Mouse (Mus musculus) right cerebral cortex, postnatal 10 days (tissue): Measurements from ENCODE around the gene Hal.
A peak's percentile ranks its signal among the peaks of the same experiment; 100 is the strongest.

Source experiments
- DNase-seq, 2 experiments: peaks; one replicate each; pipeline ENCODE4 v3.0.0; 2021; ENCODE audit warnings: low spot score in 2 of 2

Gene Hal

DNA sequence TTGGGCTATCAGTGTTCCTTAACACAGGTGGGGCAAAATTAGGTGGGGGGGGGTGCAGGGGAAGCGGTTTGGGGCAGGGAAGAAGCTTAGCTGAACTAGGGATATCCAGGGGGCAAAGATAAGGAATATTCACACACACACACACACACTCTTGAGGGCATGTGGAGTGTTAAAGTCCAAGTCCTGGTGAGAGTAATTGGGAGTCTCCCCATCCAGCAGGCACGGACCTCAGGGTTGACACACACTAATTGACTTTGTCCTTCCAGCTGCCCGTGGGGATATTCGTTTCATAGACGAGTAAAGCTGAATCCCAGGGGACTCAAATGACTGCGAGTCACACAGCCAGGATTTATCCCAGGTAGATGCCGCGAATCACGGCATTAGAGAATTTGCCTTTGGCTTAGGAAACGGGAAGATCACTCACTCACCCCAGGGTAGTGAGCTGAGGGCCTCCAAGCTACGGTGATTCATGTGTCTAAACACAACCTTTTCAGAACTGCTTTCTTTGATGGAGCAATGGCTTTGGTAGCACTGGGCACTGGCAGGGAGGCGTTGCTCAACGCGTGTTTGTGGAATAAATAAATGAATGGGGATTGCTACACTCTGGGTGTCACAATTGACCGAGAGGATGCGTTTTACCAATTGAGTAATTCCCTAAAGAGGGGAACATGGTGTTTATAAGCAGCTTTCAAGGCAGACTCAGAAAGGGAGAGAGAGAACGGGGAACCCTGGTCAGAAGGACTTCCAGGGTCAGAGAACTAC lies at the start of gene Hal:
Gene Hal (plus strand): TSS at position 703 of the 762 bp plus-strand sequence.
- no peak for DNase-seq

DNA sequence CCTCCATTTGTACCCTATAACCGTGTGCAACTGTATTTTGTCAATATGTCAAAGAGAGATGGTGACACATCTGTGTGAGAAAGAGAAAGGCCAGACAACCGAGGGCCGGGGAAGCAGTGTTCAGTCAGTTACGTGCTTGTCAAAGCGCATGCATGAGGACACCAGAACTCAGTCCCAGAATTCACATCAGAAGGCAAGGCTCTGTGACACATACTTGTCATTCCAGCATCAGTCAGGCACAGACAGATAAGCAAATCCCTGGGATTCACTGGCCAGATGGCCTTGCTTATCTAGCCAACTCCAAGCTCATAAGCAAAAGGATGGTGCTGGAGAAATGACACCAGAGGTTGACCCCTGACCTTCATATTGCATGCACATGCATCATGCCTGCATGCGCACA lies 47.1 kb upstream of the Hal start:
- no peak for DNase-seq

DNA sequence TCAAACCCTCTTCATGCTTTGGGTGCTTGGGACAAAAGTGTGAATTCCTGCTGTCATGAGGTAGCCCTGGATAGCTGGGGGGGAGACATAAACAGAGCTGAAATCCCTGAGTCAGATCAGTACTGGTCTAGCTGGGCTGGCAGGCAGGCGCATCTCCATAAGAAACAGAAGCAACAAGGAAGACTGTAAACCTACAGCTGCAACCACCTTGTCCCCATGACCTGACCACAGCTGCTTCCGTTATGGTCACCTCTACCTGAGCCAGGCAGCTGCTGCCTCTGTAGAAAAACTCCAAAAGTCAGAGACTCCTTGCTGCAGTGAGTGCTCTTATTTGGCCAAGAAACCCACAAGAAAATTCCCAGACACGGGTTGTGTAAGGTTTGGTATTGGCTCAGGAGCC lies 46.4 kb upstream of the Hal start:
- DNase-seq: no peak

DNA sequence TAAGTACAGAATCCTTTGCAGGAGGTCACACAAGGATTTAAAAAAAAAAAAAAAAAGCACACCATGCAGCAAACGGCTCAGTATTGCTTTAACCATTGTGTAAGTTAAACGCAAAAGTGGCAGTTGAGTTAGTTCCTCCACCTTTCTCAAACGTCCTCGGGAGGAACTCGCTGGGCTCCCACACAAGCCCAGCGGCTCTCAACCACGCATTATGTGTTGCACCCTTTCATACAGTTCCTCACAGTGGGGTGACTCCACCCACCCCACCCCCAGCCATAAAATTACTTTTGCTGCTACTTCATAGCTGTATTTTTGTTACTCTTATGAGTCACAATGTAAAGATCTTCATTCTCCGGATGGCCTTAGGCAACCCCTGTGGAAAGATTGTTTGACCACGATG lies 44.2 kb upstream of the Hal start:
- no peak for DNase-seq

DNA sequence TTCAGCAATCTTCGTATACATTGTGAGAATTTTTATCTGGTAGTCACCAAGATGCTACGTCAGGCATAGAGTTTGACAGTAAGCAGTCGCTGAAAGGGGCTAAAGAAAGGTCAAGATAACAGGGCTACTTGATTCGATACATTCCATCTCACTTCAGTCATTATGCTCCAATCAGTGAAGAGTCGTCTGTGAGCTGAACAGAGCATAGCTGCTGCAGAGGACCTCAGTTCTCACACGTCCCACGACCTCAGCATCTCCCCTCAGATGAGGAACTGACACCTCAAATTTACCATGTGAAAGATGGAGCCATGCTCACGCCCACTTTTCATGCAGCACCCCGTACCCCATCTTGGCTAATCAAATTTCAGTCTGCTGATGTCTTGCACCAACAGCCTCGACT lies 41.2 kb upstream of the Hal start:
- no peak for DNase-seq

DNA sequence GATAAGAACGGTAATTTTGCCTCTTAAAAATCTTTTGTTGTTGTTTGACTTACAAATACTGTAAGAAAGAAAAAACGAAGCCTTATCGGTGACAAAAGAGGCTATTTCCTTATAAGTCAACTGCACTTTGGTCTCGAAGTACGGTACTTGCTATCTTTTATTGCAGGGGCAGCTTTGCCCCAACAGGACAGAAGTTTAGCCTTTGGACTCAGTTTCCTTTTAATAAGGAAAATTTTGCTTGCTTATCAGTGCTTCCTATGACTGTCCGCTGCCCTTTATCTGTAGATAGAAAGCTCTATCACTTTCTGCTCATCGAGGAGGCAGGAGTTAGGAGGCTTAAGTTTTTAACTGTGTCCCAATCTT lies 33.9 kb upstream of the Hal start:
- DNase-seq: no peak

DNA sequence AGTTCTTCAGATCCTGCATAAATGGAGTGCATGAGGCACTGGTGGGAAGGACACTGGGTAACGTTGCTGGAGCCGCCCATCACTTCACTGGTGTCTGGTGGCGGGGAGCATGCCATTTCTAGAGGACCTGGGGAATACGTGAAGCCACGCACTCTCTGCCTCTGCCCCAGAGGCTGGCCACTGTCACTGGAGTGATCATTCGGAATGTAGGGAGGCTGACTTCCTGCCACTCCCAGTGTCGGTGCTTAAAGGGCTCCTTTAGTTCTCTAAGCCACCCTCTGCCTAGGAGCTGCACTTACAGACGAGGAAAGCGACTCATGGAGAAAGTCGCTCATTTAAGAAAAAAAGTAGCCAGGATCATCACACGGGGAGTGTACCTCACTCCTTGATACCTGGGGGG lies 28.5 kb upstream of the Hal start:
- DNase-seq: no peak

DNA sequence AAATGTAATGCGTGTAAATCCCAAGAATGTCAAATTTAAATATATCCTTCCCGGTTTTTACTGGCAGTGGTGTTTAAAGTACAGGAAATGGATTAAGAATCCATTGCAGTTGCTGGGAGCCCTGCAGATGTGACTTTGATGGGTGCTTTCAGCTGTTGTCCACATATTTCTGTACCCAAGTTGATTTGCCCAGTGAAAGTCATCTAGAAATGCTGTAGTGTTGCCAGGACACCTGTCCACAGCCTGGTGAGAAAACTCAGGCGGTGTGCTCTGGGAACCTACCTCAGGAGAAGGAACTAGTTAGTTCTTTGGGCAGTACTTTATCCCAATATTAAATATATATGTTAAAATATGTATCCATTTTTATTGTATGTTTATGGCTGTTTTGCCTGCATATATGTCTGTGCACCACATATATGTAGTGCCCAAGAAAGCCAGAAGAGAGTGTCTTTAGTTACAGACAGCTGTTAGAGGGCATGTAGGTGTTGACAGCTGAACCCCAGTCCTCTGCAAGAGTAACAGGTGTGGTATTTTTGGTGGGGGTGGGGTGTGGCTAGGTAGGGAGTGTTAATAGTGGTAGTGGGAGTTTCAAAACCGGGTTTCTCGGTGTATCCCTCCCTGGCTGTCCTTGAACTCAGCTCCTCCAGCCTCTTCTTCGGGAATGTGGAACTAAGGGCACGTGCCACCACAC lies 25.7 kb upstream of the Hal start:
- no peak for DNase-seq

DNA sequence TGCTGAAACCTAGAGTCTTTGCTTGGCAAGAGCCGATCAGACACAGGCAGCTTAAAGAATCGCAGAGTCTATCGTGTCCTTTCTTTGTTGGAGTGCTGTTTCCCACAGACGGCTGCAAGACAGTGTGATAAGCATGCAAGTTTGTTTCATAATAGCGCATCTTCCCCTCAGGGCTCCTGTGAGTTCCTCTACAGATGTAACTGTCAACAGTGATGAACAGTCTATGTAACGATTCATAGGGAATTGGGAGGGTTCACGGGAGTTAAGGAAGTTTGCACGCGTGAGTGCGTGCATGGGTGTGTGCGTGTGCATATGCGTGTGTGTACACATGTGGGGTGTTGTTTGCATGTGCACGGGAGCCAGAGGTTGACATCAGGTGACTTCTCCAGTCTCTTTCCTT lies 25.0 kb upstream of the Hal start:
- no peak for DNase-seq

DNA sequence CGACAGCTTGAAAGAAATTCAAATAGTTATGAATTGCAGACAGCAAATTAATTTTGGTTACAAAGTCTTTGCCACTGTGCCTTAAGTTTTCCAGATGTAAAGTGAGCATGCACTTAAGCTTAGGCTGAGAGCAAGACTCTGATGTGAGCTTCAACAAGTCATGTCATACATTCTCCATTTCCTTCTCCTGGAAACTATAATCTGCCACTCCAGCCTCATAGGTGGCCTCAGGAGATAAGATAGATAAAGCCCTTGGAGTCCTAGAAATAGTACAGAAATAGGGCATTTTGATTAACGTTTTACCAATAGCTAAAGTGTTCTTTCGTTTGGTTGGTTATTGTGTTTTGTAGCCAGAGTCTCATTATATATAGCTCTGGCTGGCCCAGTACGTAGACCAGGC lies 21.3 kb upstream of the Hal start:
- DNase-seq: no peak

DNA sequence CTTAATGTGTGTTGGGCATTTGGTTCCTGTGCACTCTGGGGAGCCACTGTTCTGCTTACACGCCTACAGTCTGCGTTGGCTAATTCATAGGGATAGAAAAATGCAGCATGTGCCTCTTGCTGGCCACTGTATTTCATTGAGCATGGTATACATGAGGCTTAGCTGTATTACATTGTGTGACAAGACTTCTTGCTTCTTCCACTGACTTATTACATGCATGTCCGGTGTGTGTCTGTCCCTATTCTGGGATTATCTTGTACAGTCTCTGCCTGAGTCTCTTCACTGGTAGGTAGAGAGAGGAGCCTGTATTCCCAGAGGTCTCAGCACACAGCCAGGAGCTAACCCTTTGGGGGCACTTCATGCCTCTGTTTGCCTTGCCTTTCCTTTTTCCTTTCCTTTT lies 20.8 kb upstream of the Hal start:
- no peak for DNase-seq

DNA sequence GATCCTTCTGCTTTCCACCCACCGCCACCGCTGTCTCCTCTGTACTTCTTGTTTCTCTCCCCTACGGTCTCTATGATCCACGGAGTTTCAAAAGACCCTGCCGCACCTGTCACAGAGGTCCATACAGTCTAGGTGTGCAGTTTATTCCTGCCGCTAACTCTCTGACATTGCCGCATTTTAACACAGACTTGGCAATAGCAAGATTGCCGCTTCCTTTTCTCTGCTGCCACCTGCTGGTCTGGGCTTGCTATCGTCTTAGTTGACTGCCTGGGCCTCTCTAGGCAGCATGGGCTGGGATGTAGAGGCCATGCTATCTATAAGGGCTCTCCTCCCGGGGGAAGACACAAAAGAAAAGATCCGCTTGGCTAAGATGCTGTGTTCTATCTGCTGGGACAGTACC lies 17.2 kb upstream of the Hal start:
- peak; percentile 80 to 93 for DNase-seq

DNA sequence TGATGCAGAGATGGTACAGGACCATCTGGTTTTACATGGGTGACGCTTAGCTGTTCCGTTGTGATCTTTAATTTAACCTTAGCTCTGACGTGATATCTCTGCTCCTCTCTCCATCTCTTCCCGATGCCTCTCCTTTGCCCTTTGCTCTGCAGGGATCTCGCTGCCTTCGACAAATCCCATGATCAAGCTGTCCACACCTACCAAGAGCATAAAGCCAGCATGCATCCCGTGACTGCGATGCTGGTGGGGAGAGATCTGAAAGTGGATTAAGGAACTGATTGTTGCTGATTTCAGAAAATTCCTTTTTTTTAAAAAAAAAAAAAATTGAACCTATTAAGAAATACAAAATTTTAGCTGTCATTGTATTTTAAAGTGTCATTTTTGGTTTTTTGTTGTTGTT lies 4.1 kb upstream of the Hal start:
- no peak for DNase-seq

DNA sequence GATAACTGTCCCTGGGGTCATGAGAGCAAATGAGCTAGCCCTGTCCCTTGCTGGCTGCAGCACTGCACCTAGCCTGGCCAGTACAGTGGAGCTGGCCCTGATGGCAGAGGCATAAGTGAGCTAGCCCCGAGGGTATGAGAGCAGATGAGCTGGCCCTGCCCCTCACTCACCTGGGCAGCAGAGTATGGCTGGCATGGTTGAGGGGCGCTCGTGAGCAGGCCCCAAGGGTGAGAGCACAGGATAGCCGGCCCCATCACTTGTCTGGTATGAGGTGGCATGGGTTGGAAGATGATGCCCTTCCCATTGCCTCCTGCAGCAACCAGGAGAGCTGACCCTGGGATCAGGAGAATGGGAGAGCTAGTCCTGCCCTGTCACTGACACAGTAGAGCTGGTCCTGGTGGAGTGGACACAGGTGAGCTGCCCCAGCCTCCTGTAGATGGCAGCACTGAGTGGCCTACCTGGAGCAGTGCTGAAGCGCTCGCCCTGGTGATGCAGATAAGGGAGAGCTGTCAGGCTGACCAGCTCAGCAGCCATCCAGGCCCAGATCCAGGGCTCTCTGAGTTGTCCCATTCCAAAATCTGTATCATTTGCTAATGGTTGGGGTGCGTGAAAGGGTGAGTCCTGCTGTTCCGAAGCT lies 3.4 kb upstream of the Hal start:
- no peak for DNase-seq

DNA sequence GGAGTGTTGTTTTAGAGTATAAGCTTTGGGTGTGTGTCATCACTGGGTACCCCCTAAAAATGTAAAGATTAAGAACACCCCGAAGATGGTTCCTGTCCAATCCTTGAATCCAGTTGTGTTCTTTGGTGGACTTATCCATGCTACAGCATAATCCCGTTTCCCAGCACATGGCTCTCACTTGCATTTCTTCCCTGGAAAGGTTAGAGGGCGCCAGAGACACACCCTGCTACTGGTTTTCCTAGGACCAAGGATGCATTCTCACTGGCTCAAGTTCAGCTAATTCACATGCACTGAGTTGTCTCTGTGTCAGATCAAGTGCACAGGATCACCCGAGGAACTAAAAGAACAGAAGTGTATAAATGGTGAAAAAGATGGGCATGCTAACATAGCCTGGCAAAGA lies 1.9 kb upstream of the Hal start:
- DNase-seq: peak; percentile 46 to 56

DNA sequence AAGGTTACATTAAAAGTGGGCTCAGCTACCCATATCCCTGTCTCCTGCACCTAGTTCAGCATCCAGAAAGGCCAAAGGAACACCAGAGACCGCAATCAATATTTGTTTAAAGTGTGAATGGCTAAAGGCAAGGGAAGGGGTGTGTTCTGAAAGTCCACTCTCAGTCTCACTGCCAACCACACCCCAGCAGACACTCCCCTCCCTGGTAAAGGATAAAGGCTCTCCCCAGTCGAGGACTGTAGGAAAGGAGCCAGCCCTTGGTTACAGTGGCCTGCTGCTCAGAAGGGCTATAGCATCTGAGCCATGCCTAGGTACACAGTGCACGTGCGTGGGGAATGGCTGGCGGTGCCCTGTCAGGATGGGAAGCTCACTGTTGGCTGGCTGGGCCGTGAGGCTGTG lies 259 bp downstream of the Hal start:
- DNase-seq: no peak

DNA sequence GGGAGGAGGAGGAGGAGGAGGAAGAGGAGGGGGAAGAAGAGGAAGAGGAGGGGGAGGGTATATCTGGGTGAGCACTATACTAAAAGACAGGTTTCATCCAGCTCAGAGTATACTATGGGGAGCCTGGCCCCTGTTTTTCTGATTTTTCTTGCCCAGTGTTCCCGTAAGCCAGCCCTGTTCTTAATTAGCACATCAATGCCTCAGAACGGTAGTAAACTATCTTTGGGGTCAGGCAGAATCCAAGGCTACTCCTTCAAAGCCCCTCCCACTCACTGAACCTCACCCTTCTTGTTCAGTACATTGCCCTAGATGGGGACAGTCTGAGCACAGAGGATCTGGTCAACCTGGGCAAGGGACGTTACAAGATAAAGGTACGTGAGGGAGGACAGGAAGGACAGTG lies 1.9 kb downstream of the Hal start:
- DNase-seq: no peak

DNA sequence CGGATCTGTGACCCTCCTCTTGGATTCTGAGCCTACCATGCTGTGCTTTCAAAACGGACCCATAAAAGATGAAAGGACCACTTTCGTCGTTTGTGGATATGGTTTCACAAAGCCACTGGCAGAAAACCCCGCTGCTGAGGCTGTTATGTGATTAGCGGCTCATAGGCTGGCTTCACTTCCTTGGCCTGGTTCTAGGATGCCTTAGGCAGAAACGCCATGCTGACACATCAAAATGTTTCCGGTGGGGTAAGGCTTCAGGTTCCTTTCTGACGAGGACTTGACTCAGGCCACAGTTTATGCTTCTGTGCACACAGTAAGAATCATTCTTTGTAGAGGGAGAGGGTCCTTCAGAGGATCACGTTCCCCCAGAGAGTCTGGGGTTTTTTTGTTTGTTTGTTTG lies 12.3 kb downstream of the Hal start:
- DNase-seq: no peak

DNA sequence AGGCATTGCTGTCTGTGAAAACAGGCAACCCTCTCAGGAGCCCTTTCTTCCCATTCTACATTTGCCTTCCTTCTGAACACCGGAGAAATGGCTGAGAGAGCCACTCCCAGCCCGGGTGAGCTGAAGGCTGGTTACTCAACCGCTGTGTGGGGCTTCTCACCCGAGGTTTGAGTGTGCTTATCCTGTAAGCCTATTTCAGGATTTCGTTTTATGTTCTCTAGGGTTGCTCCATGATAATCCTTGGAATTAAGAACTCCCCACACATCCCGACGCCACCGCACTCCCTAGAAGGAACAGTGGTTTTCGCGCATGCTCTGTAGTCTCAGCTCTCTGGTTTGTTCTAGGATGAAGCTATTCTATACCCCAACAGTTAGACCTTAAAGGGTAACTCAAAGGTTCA lies 12.8 kb downstream of the Hal start:
- no peak for DNase-seq

DNA sequence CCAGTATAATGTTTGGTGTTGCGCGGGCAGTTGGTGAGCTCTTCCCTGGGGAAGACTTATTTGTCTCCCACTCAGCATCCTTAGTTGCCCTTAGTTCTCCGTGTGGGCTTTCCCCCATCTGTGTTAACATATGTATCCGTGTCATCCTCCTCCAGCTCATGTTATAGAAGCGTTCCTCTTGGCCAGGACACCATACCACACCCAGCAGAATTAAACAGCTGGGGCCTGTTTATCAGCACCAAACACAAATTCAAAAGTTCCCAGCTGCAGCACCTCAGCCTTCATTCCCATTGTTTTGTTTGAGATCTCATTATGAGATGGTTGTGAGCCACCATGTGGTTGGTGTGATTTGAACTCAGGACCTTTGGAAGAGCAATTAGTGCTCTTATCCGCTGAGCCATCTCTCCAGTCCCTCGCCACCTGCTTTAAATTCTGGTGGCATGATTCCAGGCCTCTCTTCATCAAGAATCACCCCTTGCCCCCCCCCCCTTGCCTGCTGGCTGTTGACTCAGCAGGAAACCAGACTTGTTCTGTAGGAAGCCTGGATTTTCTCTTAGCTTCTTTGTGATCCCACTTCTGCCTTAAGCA lies 19.9 kb downstream of the Hal start:
- no peak for DNase-seq

DNA sequence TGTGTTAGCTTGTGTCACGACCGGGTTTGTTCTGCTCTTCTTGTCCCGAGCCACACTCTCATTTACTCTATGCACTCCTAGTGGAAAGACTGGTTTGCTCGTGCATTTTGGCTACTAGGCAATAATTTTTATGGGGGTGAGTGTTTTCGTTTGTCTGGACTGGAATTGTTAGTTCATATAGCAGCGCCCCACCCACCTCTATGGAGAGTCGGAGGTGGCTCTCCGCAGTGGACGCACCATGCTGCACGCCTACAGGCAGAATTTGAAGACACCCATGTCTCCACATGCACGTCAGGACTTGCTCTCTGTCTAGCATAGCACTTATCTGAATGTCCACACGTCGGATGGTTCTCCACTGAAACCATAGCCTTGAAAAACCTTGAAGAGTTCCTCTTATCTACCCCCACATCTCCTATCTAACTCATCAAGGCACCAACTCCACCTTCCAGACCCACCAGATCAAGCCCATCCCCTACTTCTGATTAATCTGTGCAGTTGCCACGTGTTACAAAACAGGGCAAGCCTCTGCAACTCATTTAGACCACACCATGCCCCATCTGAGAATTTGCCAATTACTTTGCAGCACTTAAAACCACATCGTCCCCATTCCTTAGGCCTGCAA lies 21.1 kb downstream of the Hal start:
- no peak for DNase-seq

DNA sequence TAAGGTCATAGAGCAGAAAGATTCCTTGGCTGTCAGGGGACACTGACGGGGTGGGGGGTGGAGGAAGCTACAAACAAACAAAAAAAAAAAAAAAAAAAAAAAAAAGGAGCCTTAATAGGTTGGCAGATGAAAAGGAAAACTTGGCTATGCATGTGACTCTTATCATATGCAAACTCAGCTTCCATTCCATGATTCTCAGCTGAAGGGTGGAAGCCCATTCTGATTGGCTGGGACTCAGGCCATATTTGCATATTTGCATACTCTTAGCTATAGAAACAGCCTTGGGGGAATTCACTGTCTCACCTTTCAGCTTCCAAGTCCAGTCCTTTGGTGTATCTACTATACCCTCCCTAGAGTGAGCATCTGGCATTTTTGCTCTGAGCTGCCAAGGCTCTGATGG lies 26.9 kb downstream of the Hal start:
- DNase-seq: no peak

DNA sequence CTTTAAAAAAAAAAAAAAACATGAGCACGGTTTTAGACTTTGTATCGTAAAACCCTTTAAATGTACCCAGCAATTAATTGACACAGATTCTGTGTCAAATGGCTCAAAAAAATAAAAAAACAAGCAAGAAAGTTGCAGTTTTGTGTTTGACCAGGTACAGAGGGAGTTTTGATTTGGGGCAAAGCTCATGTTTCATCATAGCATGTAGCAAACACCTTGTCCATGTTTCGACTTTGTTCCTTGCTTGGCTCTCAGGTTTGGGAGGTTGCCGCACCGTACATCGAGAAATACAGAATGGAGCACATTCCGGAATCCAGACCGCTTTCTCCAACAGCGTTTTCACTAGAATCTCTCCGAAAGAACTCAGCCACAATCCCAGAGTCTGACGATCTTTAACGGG lies 27.4 kb downstream of the Hal start:
- no peak for DNase-seq
